Mouse (Mus musculus): Measurements from ENCODE around the gene Fam104a. TPM values are rescaled to one million over a fixed set of nuclear protein-coding genes. Genes with fewer than 3 reads are reported as not detected.

Fam104a gene
- polyA plus RNA-seq (2014; fragmentation: Nextera tagmentation; extraction: Ambion mirVana): 49.6 and 52.3 TPM in 2 replicates

- H3K9ac ChIP-seq (ENCODE audit: low read length): peak within 1 kb of the TSS; percentile 85
- ATAC-seq (replicated peaks; ENCODE audit: low FRiP score, low TSS enrichment, low read depth) (peak; percentile 94), DNase-seq (ENCODE audit: low spot score) (peak; percentile 99)
Observed at GRCm38 (mm10) chr11:113683957-113684706, at the start of gene Fam104a, which contains the start of gene D11Wsu47e. Fam104a (minus strand) TSS chr11:113684155. D11Wsu47e (plus strand) TSS chr11:113684412.

GRCm38 (mm10) chr11:113731945-113732612 lies 48.1 kb upstream of the Fam104a start:
- no peaks in the 10 kb centered on the region for H3K9me3 ChIP-seq (ENCODE audit: control insufficient read depth, low read length)
- no peak for DNase-seq (ENCODE audit: low spot score)
- H3K4me3 ChIP-seq (ENCODE audit: low read depth, low read length): no peak overlapping the region
- H3K9ac ChIP-seq (ENCODE audit: low read length): no peak overlapping the region
- no peak for ATAC-seq (replicated peaks; ENCODE audit: low FRiP score, low TSS enrichment, low read depth)
- no peak overlapping the region for H3K27ac ChIP-seq (ENCODE audit: low read depth)
- H3K4me2 ChIP-seq (ENCODE audit: low read length): no peak overlapping the region
- H3K36me3 ChIP-seq (ENCODE audit: control insufficient read depth, insufficient read depth, low read length): peaks cover 28% of the 10 kb centered on the region
- no peaks in the 10 kb centered on the region for H3K27me3 ChIP-seq (replicated peaks; ENCODE audit: control insufficient read depth, insufficient read depth, low read length)
- H3K4me1 ChIP-seq (replicated peaks; ENCODE audit: control insufficient read depth, insufficient read depth, low read length): peaks cover 39% of the 10 kb centered on the region
- WGBS: 92% methylated on average over 10 of the region's 10 CpGs

More at GRCm38 (mm10) chr11:113683957-113684706, at the start of gene Fam104a, which contains the start of gene D11Wsu47e:
- Histone ChIP-seq H3K4me3 (ENCODE audit: low read depth, low read length) (peak within 1 kb of the TSS; percentile 93), H3K27me3 (replicated peaks; ENCODE audit: control insufficient read depth, insufficient read depth, low read length) (no peaks in the 10 kb centered on the region), H3K4me2 (ENCODE audit: low read length) (peak within 1 kb of the TSS; percentile 83), H3K4me1 (replicated peaks; ENCODE audit: control insufficient read depth, insufficient read depth, low read length) (peaks cover 27% of the 10 kb centered on the region), H3K27ac (ENCODE audit: low read depth) (peak within 1 kb of the TSS; percentile 94), H3K9me3 (ENCODE audit: control insufficient read depth, low read length) (no peaks in the 10 kb centered on the region), H3K36me3 (ENCODE audit: control insufficient read depth, insufficient read depth, low read length) (peaks cover 16% of the 10 kb centered on the region)
- WGBS: under 1% methylated on average over 68 of the region's 73 CpGs

DNA sequence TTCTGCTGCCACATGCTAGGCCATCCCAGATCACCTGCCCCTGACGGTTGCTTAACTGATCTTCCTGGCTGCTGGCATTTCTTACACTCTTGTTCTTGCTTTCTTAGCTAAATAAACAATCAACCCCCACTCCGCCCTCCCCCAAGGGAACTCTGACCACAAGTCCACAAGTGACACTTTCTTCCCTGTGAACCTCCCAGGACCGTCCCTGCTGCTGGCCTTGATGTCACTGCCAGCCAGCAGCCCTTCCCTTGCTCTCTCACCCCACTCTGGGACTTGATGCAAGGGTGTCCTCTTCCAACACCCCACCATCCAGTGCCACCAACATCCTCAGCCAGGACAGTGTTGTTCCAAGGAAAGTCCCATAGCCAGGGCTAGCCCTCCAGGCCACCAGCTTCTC lies 46.9 kb upstream of the Fam104a start:
- ATAC-seq (replicated peaks; ENCODE audit: low FRiP score, low TSS enrichment, low read depth) (no peak), DNase-seq (ENCODE audit: low spot score) (no peak)
- H3K9me3 ChIP-seq (ENCODE audit: control insufficient read depth, low read length): no peaks in the 10 kb centered on the region
- H3K36me3 ChIP-seq (ENCODE audit: control insufficient read depth, insufficient read depth, low read length): peaks cover 40% of the 10 kb centered on the region
- H3K27me3 ChIP-seq (replicated peaks; ENCODE audit: control insufficient read depth, insufficient read depth, low read length): no peaks in the 10 kb centered on the region
- H3K4me1 ChIP-seq (replicated peaks; ENCODE audit: control insufficient read depth, insufficient read depth, low read length): peaks cover 32% of the 10 kb centered on the region
- 66% methylated on average over 3 of the region's 3 CpGs for WGBS
- H3K4me3 ChIP-seq (ENCODE audit: low read depth, low read length): no peak overlapping the region
- H3K4me2 ChIP-seq (ENCODE audit: low read length): no peak overlapping the region
- H3K9ac ChIP-seq (ENCODE audit: low read length): no peak overlapping the region
- H3K27ac ChIP-seq (ENCODE audit: low read depth): no peak overlapping the region

- 51% methylated on average over 8 of the region's 8 CpGs for WGBS
Observed at GRCm38 (mm10) chr11:113729917-113730316, 46.0 kb upstream of the Fam104a start.

DNA sequence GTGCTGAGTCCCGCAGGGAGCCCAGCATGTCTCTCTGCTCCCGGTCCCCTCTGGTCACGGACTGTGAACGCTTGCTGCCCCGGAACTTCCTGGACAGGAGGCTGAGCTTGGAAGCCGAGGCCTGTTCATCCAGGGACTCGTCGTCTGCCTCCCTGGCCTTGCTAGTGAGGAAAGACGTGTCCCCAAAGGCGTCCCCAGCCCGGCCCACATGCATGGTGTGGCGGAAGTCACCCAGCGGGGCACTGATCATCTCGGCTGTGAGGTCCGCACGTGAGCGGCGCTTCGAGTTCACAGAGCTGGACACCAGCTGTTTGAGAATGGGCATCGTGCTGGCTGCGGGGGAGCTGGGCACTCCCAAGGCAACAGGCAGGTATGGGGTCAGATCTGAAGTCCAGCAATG lies 45.3 kb upstream of the Fam104a start:
- Histone ChIP-seq H3K27me3 (replicated peaks; ENCODE audit: control insufficient read depth, insufficient read depth, low read length) (no peaks in the 10 kb centered on the region), H3K4me3 (ENCODE audit: low read depth, low read length) (no peak overlapping the region), H3K4me2 (ENCODE audit: low read length) (no peak overlapping the region), H3K9ac (ENCODE audit: low read length) (no peak overlapping the region), H3K27ac (ENCODE audit: low read depth) (no peak overlapping the region), H3K36me3 (ENCODE audit: control insufficient read depth, insufficient read depth, low read length) (peaks cover 51% of the 10 kb centered on the region), H3K4me1 (replicated peaks; ENCODE audit: control insufficient read depth, insufficient read depth, low read length) (peaks cover 17% of the 10 kb centered on the region), H3K9me3 (ENCODE audit: control insufficient read depth, low read length) (no peaks in the 10 kb centered on the region)
- WGBS: 90% methylated on average over 21 of the region's 21 CpGs
- ATAC-seq (replicated peaks; ENCODE audit: low FRiP score, low TSS enrichment, low read depth): no peak
- no peak for DNase-seq (ENCODE audit: low spot score)

More at GRCm38 (mm10) chr11:113729917-113730316, 46.0 kb upstream of the Fam104a start:
- Histone ChIP-seq H3K9me3 (ENCODE audit: control insufficient read depth, low read length) (no peaks in the 10 kb centered on the region), H3K4me1 (replicated peaks; ENCODE audit: control insufficient read depth, insufficient read depth, low read length) (peaks cover 24% of the 10 kb centered on the region), H3K4me2 (ENCODE audit: low read length) (no peak overlapping the region), H3K4me3 (ENCODE audit: low read depth, low read length) (no peak overlapping the region), H3K9ac (ENCODE audit: low read length) (no peak overlapping the region), H3K27me3 (replicated peaks; ENCODE audit: control insufficient read depth, insufficient read depth, low read length) (no peaks in the 10 kb centered on the region), H3K36me3 (ENCODE audit: control insufficient read depth, insufficient read depth, low read length) (peaks cover 47% of the 10 kb centered on the region), H3K27ac (ENCODE audit: low read depth) (no peak overlapping the region)
- no peak for DNase-seq (ENCODE audit: low spot score)
- ATAC-seq (replicated peaks; ENCODE audit: low FRiP score, low TSS enrichment, low read depth): no peak

- Histone ChIP-seq H3K27ac (ENCODE audit: low read depth) (no peak overlapping the region), H3K9me3 (ENCODE audit: control insufficient read depth, low read length) (no peaks in the 10 kb centered on the region), H3K4me3 (ENCODE audit: low read depth, low read length) (no peak overlapping the region), H3K36me3 (ENCODE audit: control insufficient read depth, insufficient read depth, low read length) (peaks cover 51% of the 10 kb centered on the region), H3K4me2 (ENCODE audit: low read length) (no peak overlapping the region), H3K9ac (ENCODE audit: low read length) (no peak overlapping the region), H3K27me3 (replicated peaks; ENCODE audit: control insufficient read depth, insufficient read depth, low read length) (no peaks in the 10 kb centered on the region), H3K4me1 (replicated peaks; ENCODE audit: control insufficient read depth, insufficient read depth, low read length) (peaks cover 5% of the 10 kb centered on the region)
- WGBS: 68% methylated on average over 6 of the region's 6 CpGs
- DNase-seq (ENCODE audit: low spot score) (no peak), ATAC-seq (replicated peaks; ENCODE audit: low FRiP score, low TSS enrichment, low read depth) (no peak)
Observed at GRCm38 (mm10) chr11:113727992-113728391, 44.0 kb upstream of the Fam104a start.

DNA sequence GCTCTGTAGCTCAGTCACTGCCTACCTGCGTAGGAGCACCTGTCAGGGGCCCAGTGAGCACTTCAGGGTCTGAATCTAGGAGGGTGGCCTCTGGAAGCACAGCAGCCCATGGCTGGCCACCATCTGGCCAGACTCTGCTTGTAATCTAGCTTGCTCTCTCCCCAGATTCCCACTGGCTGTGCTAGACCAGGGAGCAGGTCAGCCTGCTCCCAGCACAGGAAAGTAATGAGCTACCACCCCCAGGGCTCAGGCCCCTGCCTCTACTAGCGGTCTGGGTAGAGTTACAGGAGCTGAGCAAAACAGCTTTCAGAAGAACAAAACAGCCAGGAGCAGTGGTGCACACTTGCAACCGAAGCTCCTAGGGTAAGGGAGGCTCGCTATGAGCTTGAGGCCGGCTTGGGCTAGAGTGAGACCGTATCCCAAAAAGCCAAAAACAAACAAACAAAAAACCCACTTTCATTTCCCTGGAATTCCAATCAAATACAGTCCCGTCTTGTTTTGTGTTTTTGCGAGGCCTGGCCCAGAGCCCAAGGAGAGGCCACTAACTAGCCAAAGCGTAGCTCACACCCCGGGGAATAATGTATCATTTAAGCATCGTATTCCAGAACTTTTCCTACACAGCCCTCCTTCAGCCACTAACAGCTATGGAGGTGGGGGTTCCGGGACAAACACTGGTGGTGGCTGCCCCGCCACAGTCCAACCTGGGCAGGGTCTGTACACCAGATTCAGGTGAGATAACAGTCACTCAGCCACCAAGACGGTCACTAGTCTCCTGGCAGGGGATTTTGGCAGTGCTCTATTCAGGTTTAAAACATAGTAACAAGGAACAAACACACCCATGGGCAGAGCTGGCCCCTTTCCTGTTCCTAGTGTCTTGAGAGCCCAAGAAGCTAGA lies 43.3 kb upstream of the Fam104a start:
- H3K36me3 ChIP-seq (ENCODE audit: control insufficient read depth, insufficient read depth, low read length): peaks cover 51% of the 10 kb centered on the region
- no peaks in the 10 kb centered on the region for H3K9me3 ChIP-seq (ENCODE audit: control insufficient read depth, low read length)
- ATAC-seq (replicated peaks; ENCODE audit: low FRiP score, low TSS enrichment, low read depth) (no peak), DNase-seq (ENCODE audit: low spot score) (no peak)
- H3K4me3 ChIP-seq (ENCODE audit: low read depth, low read length): no peak overlapping the region
- no peak overlapping the region for H3K27ac ChIP-seq (ENCODE audit: low read depth)
- no peaks in the 10 kb centered on the region for H3K27me3 ChIP-seq (replicated peaks; ENCODE audit: control insufficient read depth, insufficient read depth, low read length)
- no peak overlapping the region for H3K9ac ChIP-seq (ENCODE audit: low read length)
- no peak overlapping the region for H3K4me2 ChIP-seq (ENCODE audit: low read length)
- 85% methylated on average over 14 of the region's 14 CpGs for whole genome bisulfite sequencing
- no peaks in the 10 kb centered on the region; the same call in none of the 2 replicates for H3K4me1 ChIP-seq (replicated peaks; ENCODE audit: control insufficient read depth, insufficient read depth, low read length)

All from intestine, embryonic 14.5 days (tissue).